Mouse (Mus musculus) kidney, postnatal 14 days (tissue): ENCODE data around the gene Birc2.

Experiments used
- DNase-seq: peaks from one replicate; pipeline ENCODE4 v3.0.0; 2022; ENCODE audit warnings: mixed read lengths

Birc2 gene

DNA sequence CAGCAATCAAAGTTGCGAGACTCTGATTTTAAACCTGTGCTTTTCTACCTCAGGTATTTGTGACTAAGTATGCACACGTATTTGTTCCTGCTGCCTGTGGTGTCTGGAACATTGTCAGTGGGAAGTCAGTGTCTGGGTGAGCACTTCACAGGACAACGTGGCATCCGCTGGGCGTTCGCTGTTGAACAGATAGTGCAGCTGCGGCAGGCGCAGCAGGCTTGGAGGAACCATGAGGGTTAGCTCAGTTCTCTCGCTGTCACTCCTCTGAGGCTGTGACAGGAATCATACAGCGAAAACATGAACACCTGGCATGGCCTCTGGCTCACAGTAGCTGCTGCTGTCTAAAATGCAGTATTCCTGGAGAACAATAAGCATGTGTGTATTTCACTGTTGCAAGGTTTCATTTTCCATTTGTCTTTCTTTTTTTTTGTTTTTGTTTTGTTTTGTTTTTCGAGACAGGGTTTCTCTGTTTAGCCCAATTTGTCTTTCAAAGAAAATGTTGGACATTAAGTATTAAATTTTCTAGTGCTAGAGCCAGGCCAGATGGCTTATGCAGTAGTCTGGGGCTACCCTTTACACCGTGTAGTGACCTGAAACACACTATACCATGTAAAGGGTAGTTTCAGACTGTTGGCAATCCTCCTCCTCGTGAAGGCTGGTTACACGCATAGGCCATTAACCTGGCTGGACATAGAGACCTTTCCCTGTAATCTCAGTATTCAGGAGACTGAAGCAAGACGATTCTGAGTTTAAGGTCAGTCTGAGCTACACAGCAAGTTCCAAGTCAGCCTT lies 52.8 kb downstream of the Birc2 start:
- DNase-seq, result no peak

DNA sequence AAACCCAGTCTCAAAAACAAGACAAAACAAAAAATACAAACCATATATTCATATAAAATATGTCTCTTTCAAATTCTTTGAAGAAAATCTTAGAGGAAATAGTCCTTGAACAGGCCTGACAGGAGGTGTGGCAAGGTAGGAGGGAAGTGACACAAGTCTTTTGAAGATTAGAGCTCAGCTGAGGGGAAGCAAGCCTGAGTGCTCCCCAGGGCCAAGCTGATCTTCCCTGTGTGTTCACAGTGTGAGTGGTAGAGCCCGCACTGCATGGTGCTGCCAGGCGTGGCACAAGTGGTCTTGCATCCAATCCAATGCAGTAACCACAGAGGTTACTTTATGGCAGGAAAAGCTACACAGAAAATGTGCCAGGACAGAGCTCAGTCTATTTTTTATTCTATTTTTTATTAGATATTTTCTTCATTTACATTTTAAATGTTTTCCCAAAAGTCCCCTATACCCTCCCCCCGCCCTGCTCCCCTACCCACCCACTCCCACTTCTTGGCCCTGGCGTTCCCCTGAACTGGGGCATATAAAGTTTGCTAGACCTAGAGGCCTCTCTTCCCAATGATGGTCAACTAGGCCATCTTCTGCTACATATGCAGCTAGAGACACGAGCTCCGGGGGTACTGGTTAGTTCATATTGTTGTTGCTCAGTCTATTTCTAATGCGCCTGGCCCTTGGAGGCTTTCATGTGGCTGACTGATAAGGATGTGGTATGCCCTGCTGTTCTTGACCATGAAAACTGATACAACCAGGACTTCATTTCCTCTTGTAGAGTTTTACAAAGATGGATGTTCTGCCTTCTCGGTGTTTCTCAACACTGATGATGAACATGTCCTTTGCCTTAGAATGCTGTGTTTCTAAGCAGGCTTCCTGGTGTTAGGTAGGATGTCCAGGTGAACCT lies 56.4 kb downstream of the Birc2 start:
- no peak for DNase-seq

DNA sequence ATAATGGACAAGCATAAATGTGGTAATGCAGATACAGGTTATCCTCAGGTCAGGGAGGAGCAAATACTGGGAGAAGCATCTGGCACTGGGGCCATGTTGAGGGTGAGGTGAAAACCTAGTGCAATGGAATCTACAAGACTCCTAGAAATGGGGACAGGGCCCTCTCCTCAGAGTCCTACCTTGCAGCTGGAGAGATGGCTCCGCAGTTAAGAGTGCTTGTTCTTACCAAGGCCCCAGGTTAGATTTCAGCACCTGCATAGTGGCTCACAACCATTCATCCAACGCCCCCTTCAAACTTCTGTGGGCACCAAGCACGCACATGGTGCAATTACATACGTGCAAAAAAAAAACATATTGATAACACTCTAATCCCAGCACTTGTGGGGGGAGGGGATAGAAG lies 57.1 kb downstream of the Birc2 start:
- no peak for DNase-seq

DNA sequence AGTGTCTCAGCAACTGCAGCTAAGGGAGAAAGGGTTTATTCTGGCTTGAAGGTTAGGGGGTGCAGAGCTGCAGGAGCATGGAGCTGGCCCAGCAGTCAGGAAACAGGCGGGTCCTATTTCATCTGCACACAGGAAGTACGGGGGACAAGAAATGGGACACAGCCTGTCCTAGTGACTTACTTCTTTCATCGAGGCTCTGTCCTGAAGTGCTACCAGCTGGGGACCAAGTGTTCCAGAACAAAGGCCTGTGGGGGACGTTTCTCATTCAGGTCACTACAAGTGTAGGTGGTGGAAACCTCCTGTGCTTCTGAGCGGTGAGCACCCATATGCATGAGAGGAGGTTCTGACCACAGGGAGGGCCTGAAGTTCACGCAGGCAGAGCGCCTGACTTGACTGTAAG lies 58.1 kb downstream of the Birc2 start:
- no peak for DNase-seq

DNA sequence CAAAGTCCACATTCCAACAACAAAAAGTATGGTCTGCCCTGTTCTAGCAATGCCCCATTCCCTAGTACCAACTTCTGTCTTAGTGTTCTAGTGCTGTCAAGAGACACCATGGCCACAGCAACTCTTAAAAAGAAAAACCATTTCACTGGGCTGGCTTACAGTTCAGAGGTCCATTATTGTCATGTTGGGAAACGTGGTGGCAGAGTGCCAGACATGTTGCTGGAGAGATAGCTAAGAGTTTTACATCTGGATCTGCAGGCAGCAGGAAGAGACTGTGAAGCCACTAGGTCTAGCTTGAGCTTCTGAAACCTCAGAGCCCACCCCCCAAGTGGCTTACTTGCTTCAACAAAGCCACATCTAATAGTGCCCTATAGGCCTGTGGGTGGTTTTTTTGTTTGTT lies 59.2 kb downstream of the Birc2 start:
- DNase-seq, result no peak

DNA sequence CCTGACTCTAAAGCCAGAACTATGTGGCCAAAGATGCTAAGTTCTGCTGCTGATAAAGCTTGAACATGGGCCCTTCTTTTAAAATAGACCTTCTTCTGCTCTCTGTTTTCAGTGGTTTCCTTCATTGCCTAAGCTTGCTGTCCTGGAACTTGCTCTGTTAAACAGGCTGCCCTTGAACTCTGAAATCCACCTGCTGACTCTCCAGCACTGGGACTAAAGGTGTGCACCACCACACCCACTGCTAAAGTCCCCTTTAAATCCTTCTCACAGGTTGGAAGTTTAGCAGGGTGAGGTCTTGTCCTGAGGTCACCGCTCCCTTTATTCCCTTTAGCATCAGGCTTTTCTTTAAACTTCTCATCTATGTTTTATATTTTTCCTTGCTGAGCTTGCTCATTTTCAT lies 59.9 kb downstream of the Birc2 start:
- no peak for DNase-seq

DNA sequence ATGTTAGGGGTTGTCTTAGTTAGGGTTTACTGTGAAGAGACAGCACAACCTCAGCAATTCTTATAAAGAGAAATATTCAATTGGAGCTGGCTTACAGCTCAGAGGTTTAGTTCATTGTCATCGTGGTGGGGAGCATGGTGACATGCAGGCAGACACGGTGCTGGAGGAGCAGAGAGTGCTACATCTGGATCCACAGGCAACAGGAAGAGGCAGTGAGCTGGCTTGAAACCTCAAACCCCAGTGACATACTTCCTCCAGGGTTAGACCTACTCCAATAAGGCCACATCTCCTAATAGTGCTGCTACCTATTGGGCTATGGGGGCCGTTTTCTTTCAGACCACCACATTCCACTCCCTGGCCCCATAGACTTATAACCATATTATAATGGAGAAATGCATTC lies 60.9 kb downstream of the Birc2 start:
- DNase-seq, result no peak

DNA sequence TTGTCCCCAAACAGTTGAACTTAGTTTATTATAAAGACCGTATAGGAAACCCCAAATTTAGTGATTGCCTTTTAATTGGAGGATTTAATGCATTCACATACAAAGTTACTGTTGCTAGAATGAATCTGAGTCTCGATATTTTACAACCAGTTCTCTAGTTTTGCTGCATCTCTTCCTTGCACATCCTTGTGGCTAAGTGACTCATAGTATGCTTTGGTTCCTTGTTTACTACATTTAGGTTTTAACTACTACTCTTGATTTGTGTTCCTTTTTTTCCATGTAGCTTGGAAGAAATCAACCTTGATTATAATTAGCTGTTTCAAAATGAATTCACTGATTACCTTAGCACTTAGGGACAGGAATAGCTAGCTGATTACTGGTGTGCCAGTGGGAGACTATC lies 61.9 kb downstream of the Birc2 start:
- no peak for DNase-seq

DNA sequence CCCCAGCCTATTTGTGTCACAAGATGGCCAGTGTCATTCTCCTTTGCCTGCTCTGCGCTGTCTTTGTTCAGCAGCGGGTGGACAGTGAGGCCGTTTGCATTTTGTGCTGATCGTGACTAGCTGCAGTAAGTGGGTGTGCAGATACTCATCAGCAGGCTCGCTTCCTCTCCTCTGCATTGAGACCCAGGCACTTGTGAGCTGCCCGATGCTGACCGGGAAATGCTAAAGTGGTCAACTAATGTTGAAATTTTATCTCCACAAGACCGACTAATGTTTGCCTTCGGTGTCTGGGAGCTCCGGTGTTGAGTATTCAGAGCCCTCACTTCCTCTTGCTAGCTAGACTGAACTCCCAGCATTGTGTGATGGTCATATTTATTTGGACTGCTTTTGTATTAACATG lies 62.3 kb downstream of the Birc2 start:
- DNase-seq, result no peak

DNA sequence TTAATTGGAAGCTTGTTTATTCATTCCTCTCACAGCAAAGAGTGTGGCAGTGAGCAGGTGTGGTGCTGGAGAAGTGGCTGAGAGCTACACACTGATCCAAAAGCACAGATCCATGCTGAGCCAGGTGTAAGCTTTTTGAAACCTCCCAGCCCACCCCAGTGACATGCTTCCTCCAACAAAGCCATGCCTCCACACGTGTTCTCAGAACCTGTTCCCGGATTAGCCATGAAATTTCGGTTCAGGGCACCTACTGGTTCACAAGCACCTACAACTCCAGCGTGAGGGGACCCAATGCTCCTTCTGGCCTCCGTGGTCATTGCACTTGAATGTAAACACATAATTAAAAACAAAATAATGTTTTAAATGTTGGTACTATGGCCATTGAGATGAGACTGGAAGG lies 63.2 kb downstream of the Birc2 start:
- no peak for DNase-seq

DNA sequence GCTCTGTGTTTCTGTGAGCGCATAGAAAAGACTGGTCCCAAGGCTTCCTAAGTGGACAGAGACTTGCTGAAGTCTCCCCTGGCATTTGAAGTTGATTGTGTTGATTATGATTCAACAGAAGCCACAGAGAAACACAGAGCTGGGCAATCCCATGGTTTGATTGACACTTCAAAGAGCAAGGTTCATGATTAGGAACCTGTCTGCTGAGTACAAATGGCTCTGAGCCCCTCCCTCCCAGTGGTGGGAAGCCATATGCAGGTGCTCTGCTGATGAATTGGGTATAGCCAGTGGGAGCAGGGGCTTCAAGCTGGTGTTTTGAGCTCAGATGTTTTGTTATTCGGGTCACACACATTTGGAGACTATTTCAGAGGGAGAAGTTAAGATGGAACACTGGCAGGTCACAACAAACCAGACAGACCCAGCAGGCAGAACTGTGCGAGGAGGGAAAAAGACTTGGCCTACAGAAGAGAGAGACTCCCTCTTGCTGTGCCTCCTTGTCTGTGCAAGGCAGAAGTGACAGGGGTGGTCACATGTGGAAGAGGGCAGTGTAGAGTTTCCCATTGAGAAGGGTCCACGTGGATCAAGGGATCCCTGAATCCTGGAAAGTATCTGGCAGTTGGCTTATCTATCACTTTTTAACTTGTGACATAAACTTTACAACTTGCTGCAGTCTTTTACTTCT lies 64.0 kb downstream of the Birc2 start:
- no peak for DNase-seq

DNA sequence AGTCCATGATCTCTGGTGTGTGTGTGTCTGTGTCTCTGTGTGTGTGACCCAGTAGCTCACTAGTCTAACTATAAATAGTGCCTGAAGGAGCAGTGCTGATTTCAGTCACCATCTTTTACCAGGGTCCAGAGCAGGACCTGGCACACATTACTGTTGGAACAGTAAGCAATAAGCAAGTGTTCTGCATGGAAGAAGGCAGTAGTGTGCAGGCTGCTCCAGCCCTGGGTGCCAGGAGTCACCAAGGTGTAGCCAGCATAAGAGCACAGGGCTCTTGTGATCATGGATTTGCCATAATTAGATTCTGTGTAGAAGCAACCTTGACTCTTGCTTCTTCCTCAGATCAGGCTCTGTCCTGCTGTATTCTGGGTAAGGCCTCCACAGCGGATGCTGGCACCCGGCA lies 64.5 kb downstream of the Birc2 start:
- no peak for DNase-seq

DNA sequence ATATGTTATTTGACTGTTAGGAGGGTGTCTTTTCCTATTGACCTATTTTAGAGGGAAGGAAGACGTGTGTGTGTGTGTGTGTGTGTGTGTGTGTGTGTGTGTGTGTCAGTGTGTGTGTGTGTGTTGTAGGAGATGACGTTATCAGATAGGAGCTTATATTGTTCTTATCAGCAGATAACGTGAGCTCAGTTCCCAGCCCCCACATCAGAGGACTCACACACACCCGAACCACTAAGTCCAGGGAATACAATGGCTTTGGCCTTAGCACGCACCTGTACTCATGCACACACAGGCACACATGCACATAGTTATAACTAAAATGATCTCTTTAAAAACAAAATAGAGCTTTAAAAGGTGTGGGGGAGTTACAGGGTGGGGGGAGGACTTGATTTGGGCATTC lies 67.4 kb downstream of the Birc2 start:
- no peak for DNase-seq

DNA sequence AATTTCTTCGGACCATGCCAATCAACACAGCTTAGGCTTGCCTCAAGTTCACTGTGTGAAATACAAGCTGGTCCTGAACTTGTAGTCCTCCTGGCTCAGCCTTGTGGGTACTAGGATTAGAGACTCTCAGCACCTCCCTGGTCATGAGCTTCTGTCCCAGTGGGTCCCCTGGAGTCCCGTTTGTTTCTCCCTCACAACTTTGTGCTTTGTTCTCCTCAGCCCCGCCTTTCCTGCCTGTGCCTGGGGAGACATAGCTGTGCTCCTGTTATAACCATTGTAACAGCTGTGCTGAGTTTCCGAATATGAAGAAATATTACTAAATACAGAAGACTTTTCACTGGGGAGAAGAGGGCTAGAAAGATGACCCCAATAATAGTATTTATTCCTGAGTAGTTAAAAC lies 67.8 kb downstream of the Birc2 start:
- no peak for DNase-seq
